Mouse (Mus musculus): ENCODE measurements at regions not wholly inside any gene's neighbourhood (a gene's known extent, or its start where the extent isn't known, plus 50 kb on each side); places are given as distances from the start of the nearest gene placed in this dataset.

DNA sequence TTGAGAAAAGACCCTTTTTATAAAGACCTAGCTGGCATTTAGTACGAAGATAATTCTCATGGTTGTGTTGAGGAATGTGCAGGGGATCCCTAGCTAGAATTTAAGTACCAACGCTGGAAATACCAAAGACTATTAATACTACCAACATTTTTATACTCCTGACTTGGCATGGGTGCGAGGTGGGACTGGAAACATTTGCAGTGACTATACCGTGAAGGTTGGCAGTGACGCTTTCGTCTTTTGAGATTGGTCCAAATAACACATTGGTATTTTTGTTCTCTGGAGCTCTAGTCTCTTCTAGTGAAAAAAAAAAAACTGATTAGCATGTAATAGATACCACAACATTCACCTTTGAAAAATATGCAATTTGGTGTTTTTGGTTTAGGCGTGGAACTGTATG, 213.7 kb downstream of the Dusp6 start:
- Histone ChIP-seq H3K9ac (ENCODE audit: low read depth, poor library complexity, severe bottlenecking) (no peak overlapping the region), H3K36me3 (ENCODE audit: control insufficient read depth, insufficient read depth, low read length, poor library complexity, severe bottlenecking) (no peaks in the 10 kb centered on the region), H3K9me3 (replicated peaks; ENCODE audit: control insufficient read depth, insufficient read depth, low read length, poor library complexity, severe bottlenecking) (no peaks in the 10 kb centered on the region), H3K4me3 (ENCODE audit: low read depth, low read length) (no peak overlapping the region), H3K27ac (ENCODE audit: insufficient read depth, low read length) (no peak overlapping the region), H3K27me3 (ENCODE audit: control insufficient read depth, insufficient read depth, low read length, poor library complexity, severe bottlenecking) (no peaks in the 10 kb centered on the region), H3K4me1 (ENCODE audit: control insufficient read depth, insufficient read depth, low read length) (peaks cover 7% of the 10 kb centered on the region)
- TF ChIP-seq EP300 (IDR thresholded peaks at IDR 0.05; ENCODE audit: insufficient read depth, low read depth, low read length) (no peak), CTCF (IDR thresholded peaks at IDR 0.05; ENCODE audit: low read depth, low read length) (no peak), POLR2A (IDR thresholded peaks at IDR 0.05; ENCODE audit: insufficient read depth, low read length) (no peak)

- no peak overlapping the region for H3K4me3 ChIP-seq (ENCODE audit: low read depth, low read length)
- H3K9ac ChIP-seq (ENCODE audit: low read depth, poor library complexity, severe bottlenecking): no peak overlapping the region
- no peak for TF ChIP-seq CTCF (IDR thresholded peaks at IDR 0.05; ENCODE audit: low read depth, low read length)
- no peak for TF ChIP-seq POLR2A (IDR thresholded peaks at IDR 0.05; ENCODE audit: insufficient read depth, low read length)
- no peak for TF ChIP-seq EP300 (IDR thresholded peaks at IDR 0.05; ENCODE audit: insufficient read depth, low read depth, low read length)
- H3K4me1 ChIP-seq (ENCODE audit: control insufficient read depth, insufficient read depth, low read length): no peaks in the 10 kb centered on the region
- H3K36me3 ChIP-seq (ENCODE audit: control insufficient read depth, insufficient read depth, low read length, poor library complexity, severe bottlenecking): no peaks in the 10 kb centered on the region
- no peaks in the 10 kb centered on the region for H3K27me3 ChIP-seq (ENCODE audit: control insufficient read depth, insufficient read depth, low read length, poor library complexity, severe bottlenecking)
- no peaks in the 10 kb centered on the region for H3K9me3 ChIP-seq (replicated peaks; ENCODE audit: control insufficient read depth, insufficient read depth, low read length, poor library complexity, severe bottlenecking)
- no peak overlapping the region for H3K27ac ChIP-seq (ENCODE audit: insufficient read depth, low read length)
Observed at GRCm38 (mm10) chr10:99480573-99480972, 217.5 kb downstream of the Dusp6 start.

DNA sequence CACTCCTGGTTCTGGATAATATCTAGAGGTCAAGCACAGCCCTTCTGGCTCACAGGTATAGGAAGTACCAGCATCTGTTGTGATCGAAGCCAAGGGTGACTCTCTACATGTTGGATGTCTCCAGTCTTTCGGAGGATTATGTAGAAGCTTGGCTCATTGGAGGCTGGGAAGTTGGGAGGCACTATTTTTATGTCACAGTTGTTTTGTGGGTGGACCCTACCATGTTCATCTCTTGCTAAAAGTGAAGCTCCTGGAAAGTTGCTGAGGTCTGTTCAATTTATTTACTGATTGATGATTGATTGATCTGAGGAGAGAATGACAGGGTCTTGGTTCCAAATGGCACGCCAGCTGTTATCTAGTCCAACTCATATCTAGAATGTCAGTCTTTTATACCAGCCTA, 219.0 kb downstream of the Dusp6 start:
- H3K9ac ChIP-seq (ENCODE audit: low read depth, poor library complexity, severe bottlenecking): no peak overlapping the region
- no peaks in the 10 kb centered on the region for H3K9me3 ChIP-seq (replicated peaks; ENCODE audit: control insufficient read depth, insufficient read depth, low read length, poor library complexity, severe bottlenecking)
- TF ChIP-seq CTCF (IDR thresholded peaks at IDR 0.05; ENCODE audit: low read depth, low read length) (no peak), EP300 (IDR thresholded peaks at IDR 0.05; ENCODE audit: insufficient read depth, low read depth, low read length) (no peak), POLR2A (IDR thresholded peaks at IDR 0.05; ENCODE audit: insufficient read depth, low read length) (no peak)
- H3K27ac ChIP-seq (ENCODE audit: insufficient read depth, low read length): no peak overlapping the region
- H3K4me1 ChIP-seq (ENCODE audit: control insufficient read depth, insufficient read depth, low read length): no peaks in the 10 kb centered on the region
- no peak overlapping the region for H3K4me3 ChIP-seq (ENCODE audit: low read depth, low read length)
- H3K27me3 ChIP-seq (ENCODE audit: control insufficient read depth, insufficient read depth, low read length, poor library complexity, severe bottlenecking): no peaks in the 10 kb centered on the region
- H3K36me3 ChIP-seq (ENCODE audit: control insufficient read depth, insufficient read depth, low read length, poor library complexity, severe bottlenecking): no peaks in the 10 kb centered on the region

- Histone ChIP-seq H3K9me3 (replicated peaks; ENCODE audit: control insufficient read depth, insufficient read depth, low read length, poor library complexity, severe bottlenecking) (no peaks in the 10 kb centered on the region), H3K36me3 (ENCODE audit: control insufficient read depth, insufficient read depth, low read length, poor library complexity, severe bottlenecking) (no peaks in the 10 kb centered on the region), H3K27me3 (ENCODE audit: control insufficient read depth, insufficient read depth, low read length, poor library complexity, severe bottlenecking) (no peaks in the 10 kb centered on the region), H3K4me3 (ENCODE audit: low read depth, low read length) (no peak overlapping the region), H3K4me1 (ENCODE audit: control insufficient read depth, insufficient read depth, low read length) (no peaks in the 10 kb centered on the region), H3K27ac (ENCODE audit: insufficient read depth, low read length) (no peak overlapping the region), H3K9ac (ENCODE audit: low read depth, poor library complexity, severe bottlenecking) (no peak overlapping the region)
- no peak for TF ChIP-seq POLR2A (IDR thresholded peaks at IDR 0.05; ENCODE audit: insufficient read depth, low read length)
- no peak for TF ChIP-seq CTCF (IDR thresholded peaks at IDR 0.05; ENCODE audit: low read depth, low read length)
- TF ChIP-seq EP300 (IDR thresholded peaks at IDR 0.05; ENCODE audit: insufficient read depth, low read depth, low read length): no peak
Observed at GRCm38 (mm10) chr10:99488195-99489080, 225.4 kb downstream of the Dusp6 start.

DNA sequence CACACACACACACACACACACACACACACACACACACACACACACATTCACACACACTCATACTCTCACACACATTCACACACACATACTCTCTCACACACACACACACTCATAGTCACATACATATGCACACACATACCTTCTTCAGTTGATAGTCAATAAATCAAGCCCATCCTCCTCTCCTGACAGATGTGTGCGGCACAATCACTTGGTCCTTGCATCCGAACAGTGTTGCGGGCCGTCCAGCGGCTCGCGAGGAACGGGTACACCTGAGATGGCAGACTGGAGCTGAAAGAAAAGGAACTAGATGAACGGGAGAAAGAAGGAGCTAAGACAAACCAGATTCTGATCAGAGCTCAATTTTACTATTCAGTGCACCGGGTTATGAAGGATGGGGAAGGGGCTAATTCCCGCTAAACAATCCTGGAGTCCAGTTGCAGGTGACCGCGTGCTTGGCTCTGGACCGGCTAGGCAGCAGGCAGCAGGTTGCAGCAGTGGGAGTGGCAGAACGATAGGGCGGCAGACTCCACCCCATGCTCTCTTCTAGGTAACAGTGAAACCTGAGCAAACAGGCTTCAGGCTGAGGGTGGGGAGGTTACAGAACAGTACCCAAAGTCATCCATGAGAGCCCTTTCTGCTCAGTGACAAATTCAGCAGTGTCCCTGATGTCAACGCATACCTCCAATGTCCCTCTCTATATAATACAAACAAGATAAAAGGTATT, 247.8 kb downstream of the Csl start:
- H3K36me3 ChIP-seq (ENCODE audit: control insufficient read depth, insufficient read depth, low read length, poor library complexity, severe bottlenecking): no peaks in the 10 kb centered on the region; the same call in 1 of the 2 replicates
- TF ChIP-seq CTCF (IDR thresholded peaks at IDR 0.05; ENCODE audit: low read depth, low read length) (no peak), POLR2A (IDR thresholded peaks at IDR 0.05; ENCODE audit: insufficient read depth, low read length) (no peak), EP300 (IDR thresholded peaks at IDR 0.05; ENCODE audit: insufficient read depth, low read depth, low read length) (no peak)
- no peak overlapping the region for H3K27ac ChIP-seq (ENCODE audit: insufficient read depth, low read length)
- H3K9me3 ChIP-seq (replicated peaks; ENCODE audit: control insufficient read depth, insufficient read depth, low read length, poor library complexity, severe bottlenecking): no peaks in the 10 kb centered on the region
- no peaks in the 10 kb centered on the region for H3K4me1 ChIP-seq (ENCODE audit: control insufficient read depth, insufficient read depth, low read length)
- no peak overlapping the region for H3K9ac ChIP-seq (ENCODE audit: low read depth, poor library complexity, severe bottlenecking)
- no peak overlapping the region for H3K4me3 ChIP-seq (ENCODE audit: low read depth, low read length)
- H3K27me3 ChIP-seq (ENCODE audit: control insufficient read depth, insufficient read depth, low read length, poor library complexity, severe bottlenecking): no peaks in the 10 kb centered on the region

DNA sequence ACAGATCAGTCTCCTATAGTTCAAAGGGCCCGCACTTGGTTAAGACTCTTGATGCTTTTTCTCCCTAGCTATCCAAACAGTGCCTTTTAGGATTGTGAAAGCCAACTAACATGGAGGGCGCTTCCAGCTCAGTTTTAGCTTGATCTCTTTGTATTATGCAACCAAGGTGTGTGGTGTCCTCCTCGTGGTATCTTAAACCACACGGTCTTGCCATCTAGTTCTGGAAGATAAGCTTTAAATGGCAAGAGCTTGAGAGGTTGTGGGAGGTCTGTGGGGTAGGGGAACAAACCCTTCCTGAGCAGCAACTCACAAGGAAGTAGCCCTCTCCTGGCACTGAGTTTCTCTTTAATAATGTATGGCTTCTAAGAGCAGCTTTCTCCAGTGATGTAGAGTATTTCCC, 241.5 kb downstream of the Csl start:
- Histone ChIP-seq H3K9me3 (replicated peaks; ENCODE audit: control insufficient read depth, insufficient read depth, low read length, poor library complexity, severe bottlenecking) (no peaks in the 10 kb centered on the region), H3K9ac (ENCODE audit: low read depth, poor library complexity, severe bottlenecking) (no peak overlapping the region), H3K27ac (ENCODE audit: insufficient read depth, low read length) (no peak overlapping the region), H3K36me3 (ENCODE audit: control insufficient read depth, insufficient read depth, low read length, poor library complexity, severe bottlenecking) (no peaks in the 10 kb centered on the region), H3K4me3 (ENCODE audit: low read depth, low read length) (no peak overlapping the region), H3K4me1 (ENCODE audit: control insufficient read depth, insufficient read depth, low read length) (no peaks in the 10 kb centered on the region), H3K27me3 (ENCODE audit: control insufficient read depth, insufficient read depth, low read length, poor library complexity, severe bottlenecking) (no peaks in the 10 kb centered on the region)
- no peak for TF ChIP-seq POLR2A (IDR thresholded peaks at IDR 0.05; ENCODE audit: insufficient read depth, low read length)
- TF ChIP-seq EP300 (IDR thresholded peaks at IDR 0.05; ENCODE audit: insufficient read depth, low read depth, low read length): no peak
- no peak for TF ChIP-seq CTCF (IDR thresholded peaks at IDR 0.05; ENCODE audit: low read depth, low read length)

Measured in ES-Bruce4 (cell line).